Mouse (Mus musculus): ENCODE measurements around the gene Ptpro. TPM values are rescaled to one million over a fixed set of nuclear protein-coding genes. Genes with fewer than 3 reads are reported as not detected.

The Ptpro gene
- polyA plus RNA-seq, 1 experiment from 2014 or later: 2.0 TPM

Other genes starting within 250 kb of the Ptpro start
- gene Rerg, start 81.8 kb upstream of the Ptpro start, polyA plus RNA-seq (2016; fragmentation: Nextera tagmentation; extraction: Ambion mirVana): 4.4 and 6.6 TPM in 2 replicates